ENCODE assay signal across 13 mouse cellular contexts in genomic region chr9:44582390-44582789, GRCm38 (mm10). TPM values are rescaled to one million over a fixed set of nuclear protein-coding genes. Genes with fewer than 3 reads are reported as not detected.
DNase-seq lines count a peak whose midpoint lies in the region; ATAC-seq and TF ChIP-seq lines count a peak whose summit lies in the region.
"Had no signal": no experiment of that assay in that cellular context is flagged by ENCODE, and none has a peak within 500 bp of the region (broad histone marks: within the 10 kb centered on the region; RNA-seq: fewer than 3 reads in every experiment).

No protein-coding gene starts in this region.

- H3K27me3 ChIP-seq in MEL (ENCODE audit: control insufficient read depth in 1 of 2, insufficient read depth in 2 of 2, low read length in 2 of 2) = no peaks in the 10 kb centered on the region
- no peaks in the 10 kb centered on the region for H3K27me3 ChIP-seq in liver, embryonic 14.5 days (ENCODE audit: control insufficient read depth, insufficient read depth, low read length)
- no peaks in the 10 kb centered on the region for H3K27me3 ChIP-seq in neural tube, embryonic 15.5 days (replicated peaks)
- H3K27me3 ChIP-seq: intestine, embryonic 15.5 days had no signal

- DNase-seq in A20 (ENCODE audit: low read depth, low spot score) = peak; percentile 90
- peak; percentile 68 for DNase-seq in MEL (ENCODE audit: low read depth, low spot score)
- DNase-seq in liver, embryonic 14.5 days (ENCODE audit: low read depth in 3 of 3, low spot score in 3 of 3) = no peak
- peak; percentile 81 for DNase-seq in naive thymus-derived CD4-positive, alpha-beta T cell, adult 2 months (ENCODE audit: low read depth)
- DNase-seq in frontal cortex, postnatal 10 days (ENCODE audit: low spot score in 2 of 2) = no peak
- DNase-seq in cerebellum, adult 9-11 months = no peak
- DNase-seq in kidney, adult 9 months = no peak

- ATAC-seq in liver, embryonic 14.5 days (ENCODE audit: insufficient read depth) = no peak
- ATAC-seq in neural tube, embryonic 15.5 days (ENCODE audit: low FRiP score) = no peak

- no peak for TF ChIP-seq POLR2A in MEL (IDR thresholded peaks at IDR 0.05; ENCODE audit: control insufficient read depth in 1 of 2, insufficient read depth in 1 of 2, low read depth in 1 of 2, low read length in 2 of 2, poor library complexity in 1 of 2)

- 33% methylated on average over 16 of the region's 16 CpGs for WGBS in liver, embryonic 14.5 days (ENCODE audit: insufficient replicate concordance)
- 87% methylated on average over 16 of the region's 16 CpGs for WGBS in neural tube, embryonic 15.5 days

- peaks cover 0 to 14% of the 10 kb centered on the region in 2 experiments; a peak in 2 of 4 replicates for H3K36me3 ChIP-seq in MEL (ENCODE audit: control insufficient read depth in 1 of 2, insufficient read depth in 2 of 2, low read length in 2 of 2)
- no peaks in the 10 kb centered on the region for H3K36me3 ChIP-seq in liver, embryonic 14.5 days (replicated peaks; ENCODE audit: control insufficient read depth, insufficient read depth, low read depth)
- no peaks in the 10 kb centered on the region for H3K36me3 ChIP-seq in neural tube, embryonic 15.5 days
- H3K36me3 ChIP-seq: G1E; intestine, embryonic 15.5 days had no signal

- no peak for TF ChIP-seq RAD21 in MEL (IDR thresholded peaks at IDR 0.05; ENCODE audit: low read depth, low read length)

- no peak overlapping the region for H3K9ac ChIP-seq in MEL (ENCODE audit: control insufficient read depth, low read depth, low read length, poor library complexity, severe bottlenecking)
- H3K9ac ChIP-seq in liver, embryonic 14.5 days (replicated peaks) = no peak overlapping the region
- no peak overlapping the region for H3K9ac ChIP-seq in neural tube, embryonic 15.5 days (replicated peaks)
- H3K9ac ChIP-seq: intestine, embryonic 15.5 days had no signal

- peaks cover 5 to 15% of the 10 kb centered on the region in 2 experiments; a peak in 3 of 4 replicates for H3K4me1 ChIP-seq in MEL (ENCODE audit: control insufficient read depth in 1 of 2, insufficient read depth in 2 of 2, low read length in 2 of 2)
- peaks cover 26 to 28% of the 10 kb centered on the region in 2 experiments for H3K4me1 ChIP-seq in liver, embryonic 14.5 days (replicated peaks; ENCODE audit: control insufficient read depth in 2 of 2, insufficient read depth in 2 of 2, low read length in 1 of 2)
- H3K4me1 ChIP-seq in neural tube, embryonic 15.5 days = peaks cover 11% of the 10 kb centered on the region

- H3K9me3 ChIP-seq in MEL (replicated peaks; ENCODE audit: insufficient read depth, low read length) = no peaks in the 10 kb centered on the region
- H3K9me3 ChIP-seq in liver, embryonic 14.5 days (ENCODE audit: control insufficient read depth, low read length) = no peaks in the 10 kb centered on the region; the same call in 1 of the 2 replicates
- H3K9me3 ChIP-seq in neural tube, embryonic 15.5 days (replicated peaks) = no peaks in the 10 kb centered on the region
- H3K9me3 ChIP-seq: intestine, embryonic 15.5 days had no signal

- no peaks in the 10 kb centered on the region for H3K79me2 ChIP-seq in MEL (ENCODE audit: control insufficient read depth, insufficient read depth, low read length, poor library complexity)

- no peak overlapping the region for H3K4me3 ChIP-seq in MEL (ENCODE audit: control insufficient read depth in 1 of 2, insufficient read depth in 1 of 2, low read depth in 2 of 2, low read length in 2 of 2)
- H3K4me3 ChIP-seq in liver, embryonic 14.5 days (ENCODE audit: insufficient read depth in 1 of 2, low read depth in 2 of 2, low read length in 2 of 2) = no peak overlapping the region
- H3K4me3 ChIP-seq in neural tube, embryonic 15.5 days (replicated peaks) = no peak overlapping the region
- H3K4me3 ChIP-seq: intestine, embryonic 15.5 days had no signal

- peak overlapping the region; percentile 31; the same call in 1 of the 2 replicates for H3K4me2 ChIP-seq in liver, embryonic 14.5 days (ENCODE audit: low read depth)
- no peak overlapping the region for H3K4me2 ChIP-seq in neural tube, embryonic 15.5 days
- H3K4me2 ChIP-seq: heart, embryonic 11.5 days; intestine, embryonic 15.5 days had no signal

- TF ChIP-seq EP300 in MEL (IDR thresholded peaks at IDR 0.05; ENCODE audit: low read depth in 1 of 2, low read length in 2 of 2) = no peak
- TF ChIP-seq EP300 in liver, embryonic 14.5 days (IDR thresholded peaks at IDR 0.05; ENCODE audit: low read depth) = no peak

- no peak overlapping the region for H3K27ac ChIP-seq in MEL (ENCODE audit: control insufficient read depth, low read depth, low read length)
- H3K27ac ChIP-seq in liver, embryonic 14.5 days = no peak overlapping the region
- H3K27ac ChIP-seq in neural tube, embryonic 15.5 days (replicated peaks) = no peak overlapping the region

- TF ChIP-seq CTCF in MEL (IDR thresholded peaks at IDR 0.05 in 2 of 3, conservative IDR thresholded peaks at IDR 0.05 in 1 of 3; ENCODE audit: control insufficient read depth in 1 of 3, insufficient read depth in 1 of 3, low read depth in 2 of 3, low read length in 3 of 3, poor library complexity in 1 of 3, severe bottlenecking in 1 of 3) = no peak
- no peak for TF ChIP-seq CTCF in liver, embryonic 14.5 days (IDR thresholded peaks at IDR 0.05; ENCODE audit: low read depth)

TF ChIP-seq in MEL, 35 proteins besides CTCF, POLR2A, EP300 and RAD21:
- TF ChIP-seq SIN3A (IDR thresholded peaks at IDR 0.05; ENCODE audit: low read length) (no peak), CHD2 (IDR thresholded peaks at IDR 0.05; ENCODE audit: low read length) (no peak), HCFC1 (IDR thresholded peaks at IDR 0.05; ENCODE audit: low read depth, low read length) (no peak), GABPA (IDR thresholded peaks at IDR 0.05; ENCODE audit: low read depth, low read length) (no peak), UBTF (IDR thresholded peaks at IDR 0.05; ENCODE audit: borderline replicate concordance, insufficient read depth, low read depth, low read length) (no peak), ETS1 (IDR thresholded peaks at IDR 0.05; ENCODE audit: low read depth, low read length) (no peak), NRF1 (IDR thresholded peaks at IDR 0.05; ENCODE audit: insufficient read depth, low read depth, low read length, poor library complexity, severe bottlenecking) (no peak), TCF12 (IDR thresholded peaks at IDR 0.05; ENCODE audit: low read depth, low read length) (no peak), MXI1 (IDR thresholded peaks at IDR 0.05; ENCODE audit: low read depth, low read length) (no peak), POLR2AphosphoS2 (IDR thresholded peaks at IDR 0.05; ENCODE audit: low read length) (no peak), TBP (IDR thresholded peaks at IDR 0.05; ENCODE audit: low read depth, low read length) (no peak)

RNA-seq across cellular contexts. Expression of gene Cxcr5, which starts 20.7 kb away (rescaled TPM):
- not detected in 2 replicates for total RNA-seq in MEL (2012; rRNA removed)
- polyA plus RNA-seq in MEL (2012; ENCODE audit: insufficient read depth in 1 of 2, insufficient read length in 2 of 2, low read depth in 1 of 2, low replicate concordance in 2 of 2, missing spikeins in 1 of 2) = under 1 TPM in 1 of 2 experiments, not detected in 1; 0.18 TPM
- 0.03 TPM in 2 replicates for polyA plus RNA-seq in liver, embryonic 14.5 days (2012; rRNA removed)
- polyA plus RNA-seq in liver, embryonic 14.5 days (2014; fragmentation: Nextera tagmentation; extraction: Ambion mirVana) = not detected in 2 replicates
- 0.26 TPM in 1 of 2 replicates, not detected in the other for polyA plus RNA-seq in neural tube, embryonic 15.5 days (2015; fragmentation: Nextera tagmentation; extraction: Ambion mirVana)
- polyA plus RNA-seq: G1E; liver, embryonic 16.5 days; neural tube, embryonic 14.5 days had no signal

RNA-seq across cellular contexts. Expression of gene Ddx6, which starts 22.3 kb away (rescaled TPM):
- 35.9 and 44.6 TPM in 2 replicates for total RNA-seq in MEL (2012; rRNA removed)
- polyA plus RNA-seq in MEL (2012; ENCODE audit: insufficient read depth in 1 of 2, insufficient read length in 2 of 2, low read depth in 1 of 2, low replicate concordance in 2 of 2, missing spikeins in 1 of 2) = 10 to 100 TPM; 41.9 to 96.5 TPM
- 6.4 and 9.4 TPM in 2 replicates for polyA plus RNA-seq in liver, embryonic 14.5 days (2012; rRNA removed)
- polyA plus RNA-seq in liver, embryonic 14.5 days (2014; fragmentation: Nextera tagmentation; extraction: Ambion mirVana) = 4.4 and 4.9 TPM in 2 replicates
- 15.1 and 16.8 TPM in 2 replicates for polyA plus RNA-seq in neural tube, embryonic 15.5 days (2015; fragmentation: Nextera tagmentation; extraction: Ambion mirVana)

Comparison
In these comparisons a context has a peak if more than half of its experiments do, and no peak if none do; other contexts are left out.
1. DNase-seq: peak in A20 (single experiment), MEL (single experiment) and naive thymus-derived CD4-positive, alpha-beta T cell, adult 2 months (single experiment); none in liver, embryonic 14.5 days (0 of 3), frontal cortex, postnatal 10 days (0 of 2), cerebellum, adult 9-11 months (single experiment) and kidney, adult 9 months (single experiment).